Mouse (Mus musculus): ENCODE data around the gene Pimreg. TPM values are rescaled to one million over a fixed set of nuclear protein-coding genes. Genes with fewer than 3 reads are reported as not detected.

Gene Pimreg
- polyA plus RNA-seq, 1 experiment from 2014 or later: 16.2 TPM

DNA sequence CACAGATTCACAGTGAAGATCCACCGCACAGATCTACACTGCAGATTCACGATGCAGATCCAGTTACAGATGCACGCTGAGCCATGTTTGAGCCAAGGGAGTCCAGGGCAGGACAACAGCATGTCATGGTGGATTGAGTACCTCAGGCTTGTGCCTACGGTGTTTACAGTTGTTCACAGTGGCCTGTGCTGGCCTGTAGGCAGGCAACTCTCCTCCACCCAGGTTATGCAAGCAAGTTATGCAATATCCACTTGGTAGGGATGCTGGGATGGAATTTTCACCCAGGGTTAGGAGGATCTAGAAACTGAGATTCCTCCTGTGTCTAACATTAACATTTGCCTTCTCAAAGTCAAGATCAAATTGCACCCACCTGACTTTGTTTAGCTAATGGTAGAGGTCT is 40.8 kb downstream of the Pimreg start:
- no peaks in the 10 kb centered on the region for H3K9me3 ChIP-seq (replicated peaks; ENCODE audit: control insufficient read depth, low read length)
- no peak overlapping the region for H3K27ac ChIP-seq (ENCODE audit: low read length)
- no peak overlapping the region for H3K9ac ChIP-seq (ENCODE audit: low read depth, low read length)
- ATAC-seq (ENCODE audit: low read depth): peak; percentile 62
- 62% methylated on average over 4 of the region's 4 CpGs for WGBS (ENCODE audit: insufficient replicate concordance)
- H3K27me3 ChIP-seq (ENCODE audit: control insufficient read depth, insufficient read depth, low read depth, low read length): no peaks in the 10 kb centered on the region
- H3K4me3 ChIP-seq (ENCODE audit: low read depth, low read length): no peak overlapping the region
- no peaks in the 10 kb centered on the region for H3K4me1 ChIP-seq (ENCODE audit: control insufficient read depth, low read depth, low read length)
- no peak overlapping the region for H3K4me2 ChIP-seq (ENCODE audit: low read depth, low read length)
- H3K36me3 ChIP-seq (ENCODE audit: control insufficient read depth, insufficient read depth): no peaks in the 10 kb centered on the region

DNA sequence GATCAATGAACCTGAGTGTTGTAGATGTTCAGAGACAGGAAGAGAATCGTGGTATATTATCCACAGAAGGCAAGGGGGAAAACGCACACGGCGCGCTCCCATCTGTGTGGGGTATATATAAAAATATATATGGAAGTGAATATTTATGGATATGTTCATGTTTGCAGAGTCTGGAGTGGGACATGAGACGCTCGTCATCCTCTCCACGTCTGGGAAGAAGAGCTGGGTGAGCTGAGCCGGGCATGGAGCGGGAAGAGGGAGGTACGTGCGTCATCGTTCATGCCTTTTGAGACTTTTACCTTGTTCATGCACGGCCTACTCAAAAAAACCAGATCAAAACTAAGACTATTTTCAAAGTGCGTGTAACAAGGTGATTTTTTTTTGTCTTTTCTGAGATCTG is 42.5 kb downstream of the Pimreg start:
- Histone ChIP-seq H3K27ac (ENCODE audit: low read length) (no peak overlapping the region), H3K4me2 (ENCODE audit: low read depth, low read length) (no peak overlapping the region), H3K9me3 (replicated peaks; ENCODE audit: control insufficient read depth, low read length) (no peaks in the 10 kb centered on the region), H3K4me3 (ENCODE audit: low read depth, low read length) (no peak overlapping the region), H3K27me3 (ENCODE audit: control insufficient read depth, insufficient read depth, low read depth, low read length) (no peaks in the 10 kb centered on the region), H3K9ac (ENCODE audit: low read depth, low read length) (no peak overlapping the region), H3K4me1 (ENCODE audit: control insufficient read depth, low read depth, low read length) (no peaks in the 10 kb centered on the region), H3K36me3 (ENCODE audit: control insufficient read depth, insufficient read depth) (no peaks in the 10 kb centered on the region)
- ATAC-seq (ENCODE audit: low read depth): no peak
- 75% methylated on average over 15 of the region's 15 CpGs for WGBS (ENCODE audit: insufficient replicate concordance)

- Histone ChIP-seq H3K27ac (ENCODE audit: low read length) (no peak overlapping the region), H3K9ac (ENCODE audit: low read depth, low read length) (no peak overlapping the region), H3K9me3 (replicated peaks; ENCODE audit: control insufficient read depth, low read length) (no peaks in the 10 kb centered on the region), H3K4me2 (ENCODE audit: low read depth, low read length) (no peak overlapping the region), H3K27me3 (ENCODE audit: control insufficient read depth, insufficient read depth, low read depth, low read length) (no peaks in the 10 kb centered on the region), H3K4me1 (ENCODE audit: control insufficient read depth, low read depth, low read length) (no peaks in the 10 kb centered on the region), H3K36me3 (ENCODE audit: control insufficient read depth, insufficient read depth) (no peaks in the 10 kb centered on the region), H3K4me3 (ENCODE audit: low read depth, low read length) (no peak overlapping the region)
- ATAC-seq (ENCODE audit: low read depth): no peak
- WGBS (ENCODE audit: insufficient replicate concordance): 40% methylated on average over 11 of the region's 11 CpGs
These were observed 44.6 kb downstream of the Pimreg start for GRCm38 (mm10) chr11:72086251-72087046.

DNA sequence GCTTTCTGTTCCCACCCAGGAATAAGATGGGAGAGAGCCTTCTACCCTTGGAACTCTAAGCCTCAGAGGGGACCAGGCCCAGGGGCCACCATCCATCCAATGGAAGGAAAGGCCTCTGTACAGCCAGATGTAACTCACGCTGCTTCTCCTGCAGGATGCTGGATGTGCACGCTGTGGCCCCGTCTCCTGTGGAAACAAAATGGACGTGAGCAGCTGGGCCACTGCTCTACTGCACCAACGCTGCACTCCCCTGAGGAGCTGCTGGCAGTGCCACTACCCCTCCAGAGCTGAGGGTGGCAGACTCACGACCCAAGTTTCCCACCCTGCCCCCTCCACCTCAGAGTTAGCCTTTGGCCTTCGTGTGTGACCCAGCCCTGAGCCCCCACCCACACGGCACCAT is 50.6 kb downstream of the Pimreg start:
- Histone ChIP-seq H3K9me3 (replicated peaks; ENCODE audit: control insufficient read depth, low read length) (no peaks in the 10 kb centered on the region), H3K27me3 (ENCODE audit: control insufficient read depth, insufficient read depth, low read depth, low read length) (no peaks in the 10 kb centered on the region), H3K4me1 (ENCODE audit: control insufficient read depth, low read depth, low read length) (no peaks in the 10 kb centered on the region), H3K36me3 (ENCODE audit: control insufficient read depth, insufficient read depth) (no peaks in the 10 kb centered on the region), H3K4me2 (ENCODE audit: low read depth, low read length) (no peak overlapping the region), H3K4me3 (ENCODE audit: low read depth, low read length) (no peak overlapping the region), H3K27ac (ENCODE audit: low read length) (no peak overlapping the region), H3K9ac (ENCODE audit: low read depth, low read length) (no peak overlapping the region)
- ATAC-seq (ENCODE audit: low read depth): no peak
- 46% methylated on average over 8 of the region's 8 CpGs for WGBS (ENCODE audit: insufficient replicate concordance)

DNA sequence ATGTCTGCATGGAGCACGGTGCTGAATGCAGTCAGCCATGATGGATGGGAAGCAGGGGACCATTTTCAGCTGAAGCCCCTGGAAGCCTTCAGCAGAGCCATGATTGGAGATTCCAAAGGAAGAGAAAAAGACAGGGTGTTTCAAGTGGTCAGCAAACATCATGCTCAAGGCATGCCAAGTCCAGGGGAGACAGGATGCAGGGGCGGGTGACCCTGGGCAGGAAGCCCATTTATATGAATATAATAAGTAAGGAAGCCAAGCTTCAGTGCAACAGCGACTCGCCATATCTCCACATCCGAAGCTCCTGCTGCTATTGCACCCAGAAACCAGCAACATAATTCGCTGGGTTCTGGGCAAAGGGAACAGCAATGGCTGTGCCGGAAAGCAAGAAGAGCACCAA is 52.6 kb downstream of the Pimreg start:
- Histone ChIP-seq H3K4me2 (ENCODE audit: low read depth, low read length) (no peak overlapping the region), H3K9ac (ENCODE audit: low read depth, low read length) (no peak overlapping the region), H3K4me3 (ENCODE audit: low read depth, low read length) (no peak overlapping the region), H3K36me3 (ENCODE audit: control insufficient read depth, insufficient read depth) (no peaks in the 10 kb centered on the region), H3K27me3 (ENCODE audit: control insufficient read depth, insufficient read depth, low read depth, low read length) (no peaks in the 10 kb centered on the region), H3K4me1 (ENCODE audit: control insufficient read depth, low read depth, low read length) (no peaks in the 10 kb centered on the region), H3K9me3 (replicated peaks; ENCODE audit: control insufficient read depth, low read length) (no peaks in the 10 kb centered on the region), H3K27ac (ENCODE audit: low read length) (no peak overlapping the region)
- 63% methylated on average over 7 of the region's 7 CpGs for WGBS (ENCODE audit: insufficient replicate concordance)
- ATAC-seq (ENCODE audit: low read depth): no peak

DNA sequence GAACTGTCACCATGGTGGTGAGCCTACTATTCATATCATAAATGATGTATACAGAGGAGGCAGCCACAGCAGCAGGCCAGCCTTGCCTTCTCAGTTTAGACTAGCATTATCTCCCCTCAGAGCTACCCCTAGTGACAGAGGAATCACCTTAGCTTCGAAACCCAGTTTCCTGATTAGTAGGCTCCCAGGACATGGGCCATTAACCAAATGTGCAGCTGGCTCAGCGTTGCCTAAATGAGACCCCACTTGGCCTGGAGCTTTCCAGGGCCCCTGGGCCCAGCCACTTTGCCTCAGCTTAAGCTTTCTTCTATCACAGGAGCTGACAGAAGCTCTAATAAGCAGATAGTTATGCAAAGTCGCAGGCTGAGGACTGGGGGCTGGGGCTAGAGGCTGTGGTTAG is 54.2 kb downstream of the Pimreg start:
- Histone ChIP-seq H3K4me2 (ENCODE audit: low read depth, low read length) (no peak overlapping the region), H3K4me3 (ENCODE audit: low read depth, low read length) (no peak overlapping the region), H3K9me3 (replicated peaks; ENCODE audit: control insufficient read depth, low read length) (no peaks in the 10 kb centered on the region), H3K27me3 (ENCODE audit: control insufficient read depth, insufficient read depth, low read depth, low read length) (no peaks in the 10 kb centered on the region), H3K27ac (ENCODE audit: low read length) (no peak overlapping the region), H3K9ac (ENCODE audit: low read depth, low read length) (no peak overlapping the region), H3K4me1 (ENCODE audit: control insufficient read depth, low read depth, low read length) (no peaks in the 10 kb centered on the region), H3K36me3 (ENCODE audit: control insufficient read depth, insufficient read depth) (no peaks in the 10 kb centered on the region)
- 41% methylated on average over 3 of the region's 3 CpGs for WGBS (ENCODE audit: insufficient replicate concordance)
- no peak for ATAC-seq (ENCODE audit: low read depth)

Other genes starting within 250 kb of the Pimreg start
- gene Aipl1, start 4.5 kb upstream of the Pimreg start, polyA plus RNA-seq (2015; fragmentation: Nextera tagmentation; extraction: Ambion mirVana): 0.09 and 0.12 TPM in 2 replicates
- 0.01 TPM in 1 of 2 replicates, not detected in the other for gene Pitpnm3, start 93.7 kb downstream of the Pimreg start, polyA plus RNA-seq (2015; fragmentation: Nextera tagmentation; extraction: Ambion mirVana)
- gene Gm43951, start 164.8 kb downstream of the Pimreg start, polyA plus RNA-seq (2015; fragmentation: Nextera tagmentation; extraction: Ambion mirVana): not detected in 2 replicates
- gene 4933427D14Rik, start 165.4 kb downstream of the Pimreg start, polyA plus RNA-seq (2015; fragmentation: Nextera tagmentation; extraction: Ambion mirVana): 2.2 and 2.6 TPM in 2 replicates
- 66.4 and 68.5 TPM in 2 replicates for gene Txndc17, start 165.5 kb downstream of the Pimreg start, polyA plus RNA-seq (2015; fragmentation: Nextera tagmentation; extraction: Ambion mirVana)
- gene Med31, start 173.6 kb downstream of the Pimreg start, polyA plus RNA-seq (2015; fragmentation: Nextera tagmentation; extraction: Ambion mirVana): 10.6 and 11.1 TPM in 2 replicates
- gene Slc13a5, start 225.2 kb downstream of the Pimreg start, polyA plus RNA-seq (2015; fragmentation: Nextera tagmentation; extraction: Ambion mirVana): not detected in 2 replicates